Mouse (Mus musculus) left cerebral cortex, postnatal 14 days (tissue): Measurements from ENCODE around the gene Gabra2. TPM values are rescaled to one million over a fixed set of nuclear protein-coding genes. Genes with fewer than 3 reads are reported as not detected.

Source experiments
- DNase-seq, 2 experiments: peaks; one replicate each; pipeline ENCODE4 v3.0.0; 2021 to 2022; ENCODE audit warnings: low spot score in 2 of 2, mixed read lengths in 1 of 2
- intact Hi-C: fragments of 180-260 bp; cut with DNase I; formaldehyde crosslinking; loops from one replicate; pipeline ENCODE4 v1.15.1; 2025
- total RNA-seq, 2 experiments: library from RNA; stranded (reverse); gene quantifications; 2 replicates each; pipeline ENCODE4 v1.2.3; 2021

Gene Gabra2
- total RNA-seq, 2 experiments from 2014 or later: 74.2 to 78.8 TPM

GRCm38 (mm10) chr5:70993281-70993680 lies 102.4 kb downstream of the Gabra2 start:
- DNase-seq: no peak
- intact Hi-C loops: loop anchor here (10.0 kb wide), 1 partner anchor 1288 kb away; no protein-coding TSS in a partner anchor

- intact Hi-C loops: loop anchor here (10.0 kb wide), 1 partner anchor 1286 kb away; no protein-coding TSS in a partner anchor
- no peak for DNase-seq
Observed at GRCm38 (mm10) chr5:70990891-70991290, 104.8 kb downstream of the Gabra2 start.
